Mouse (Mus musculus): ENCODE results near the gene Gm7145.
"Not testable (repeated sequence)": the region's sequence is repeated elsewhere in the genome, so short reads cannot be mapped to it uniquely, and the experiment has no call there.

DNA sequence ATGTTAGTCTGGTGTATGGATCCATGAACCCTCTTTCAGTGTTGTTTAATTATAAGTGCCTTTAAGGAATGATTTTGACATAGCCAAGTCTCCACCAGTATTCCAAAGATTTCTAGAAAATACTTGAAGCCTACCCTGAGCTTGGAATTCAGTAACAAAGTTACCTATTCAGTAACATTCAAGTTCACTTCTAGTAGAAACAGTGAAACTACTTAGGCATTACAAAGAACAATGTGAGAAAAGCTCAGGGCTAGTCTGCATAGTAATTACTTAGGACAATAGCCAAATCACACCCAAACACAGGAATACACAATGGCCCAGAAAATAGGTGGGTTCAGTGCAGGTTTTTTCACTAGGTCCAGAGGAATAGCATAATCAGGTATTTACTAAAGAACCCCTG lies 38.1 kb downstream of the Gm7145 start:
- TF ChIP-seq ZKSCAN1 (IDR thresholded peaks at IDR 0.05; ENCODE audit: borderline replicate concordance, low read depth, low read length); CTCF (conservative IDR thresholded peaks at IDR 0.05 in 1 of 2, IDR thresholded peaks at IDR 0.05 in 1 of 2; ENCODE audit: low read depth in 2 of 2, low read length in 2 of 2); E2F4 (IDR thresholded peaks at IDR 0.05; ENCODE audit: insufficient replicate concordance, low read depth, low read length); RCOR1 (conservative IDR thresholded peaks at IDR 0.05; ENCODE audit: low read depth, low read length); POLR2A (IDR thresholded peaks at IDR 0.05; ENCODE audit: low read depth, low read length); GABPA (IDR thresholded peaks at IDR 0.05; ENCODE audit: insufficient replicate concordance, low read depth, low read length); MAFK (IDR thresholded peaks at IDR 0.05; ENCODE audit: insufficient replicate concordance, low read length); MEF2A (IDR thresholded peaks at IDR 0.05; ENCODE audit: borderline replicate concordance, low read depth, low read length); RAD21 (IDR thresholded peaks at IDR 0.05; ENCODE audit: low read depth, low read length); ELF1 (IDR thresholded peaks at IDR 0.05; ENCODE audit: low read depth, low read length): not testable (repeated sequence)
